Mouse (Mus musculus): Measurements from ENCODE around the gene Slc26a11. TPM values are rescaled to one million over a fixed set of nuclear protein-coding genes. Genes with fewer than 3 reads are reported as not detected.

Slc26a11 gene
- polyA plus RNA-seq, 1 experiment from 2014 or later = 9.9 TPM

DNA sequence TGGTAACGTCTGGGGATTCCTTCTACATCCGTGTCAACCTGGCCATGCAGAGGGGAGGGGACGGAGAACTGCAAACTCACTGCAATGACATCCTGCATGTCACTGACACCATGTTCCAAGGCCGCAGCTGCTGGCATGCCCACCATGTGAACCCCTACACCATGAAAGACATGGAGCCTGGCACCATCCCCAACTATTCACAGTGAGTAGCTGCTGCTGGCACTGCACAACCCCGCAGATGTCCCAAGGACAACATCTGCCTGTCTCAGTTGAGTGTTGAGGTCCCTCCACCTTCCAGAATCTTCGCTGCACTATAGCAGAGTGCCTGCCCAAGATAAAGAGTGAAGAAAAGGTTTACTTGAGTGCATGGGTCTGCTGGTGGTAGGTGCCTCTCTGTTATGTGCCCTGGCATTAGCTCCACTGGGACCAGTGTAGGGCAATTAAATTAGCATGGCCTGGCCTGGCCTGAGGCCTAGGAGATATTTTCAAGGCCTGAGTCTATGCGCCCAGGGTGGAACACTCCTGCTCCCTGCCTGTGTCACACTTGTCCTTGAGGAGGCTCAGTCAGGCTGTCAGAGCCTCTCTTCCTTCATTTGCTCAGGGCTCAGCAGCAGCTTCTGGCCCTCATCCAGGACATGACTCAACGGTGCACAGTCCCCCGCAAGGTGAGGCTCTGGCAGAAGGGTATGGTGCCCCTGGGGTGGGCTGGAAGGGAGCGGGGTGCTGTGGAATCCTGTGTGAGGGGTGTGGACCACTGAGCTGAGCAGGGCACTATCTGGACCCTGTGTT lies 16.9 kb upstream of the Slc26a11 start:
- H3K4me2 ChIP-seq = no peak overlapping the region
- H3K4me3 ChIP-seq (replicated peaks) = no peak overlapping the region
- H3K9me3 ChIP-seq = no peaks in the 10 kb centered on the region
- 76% methylated on average over 10 of the region's 10 CpGs for WGBS
- peak; percentile 60; the same call in 1 of the 2 replicates for ATAC-seq (ENCODE audit: insufficient read depth, low FRiP score, low read depth)
- H3K36me3 ChIP-seq = no peaks in the 10 kb centered on the region
- no peak overlapping the region for H3K9ac ChIP-seq
- no peaks in the 10 kb centered on the region for H3K27me3 ChIP-seq (replicated peaks)
- H3K27ac ChIP-seq = no peak overlapping the region
- no peaks in the 10 kb centered on the region for H3K4me1 ChIP-seq

DNA sequence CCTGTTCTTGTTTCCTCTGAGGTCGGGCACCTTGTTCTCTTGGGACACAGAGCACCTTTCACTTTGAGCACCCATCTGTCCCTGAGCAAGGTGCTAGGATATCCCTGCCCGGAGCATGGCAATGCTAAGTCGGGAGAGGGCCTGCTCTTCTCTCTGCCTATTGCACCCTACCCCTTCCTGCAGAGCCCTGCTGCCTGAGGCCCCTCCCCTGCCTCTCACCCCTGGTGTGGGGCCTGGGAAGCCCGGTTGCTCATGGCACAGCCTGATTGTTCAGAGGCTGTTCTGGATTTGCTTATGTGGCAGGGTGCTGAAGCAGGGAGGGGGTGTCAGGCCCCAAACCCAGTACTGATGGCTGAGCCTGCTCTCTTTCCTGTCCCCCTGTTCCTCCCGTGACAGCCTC lies 16.2 kb upstream of the Slc26a11 start:
- Histone ChIP-seq H3K4me2 (no peak overlapping the region), H3K27ac (no peak overlapping the region), H3K4me1 (no peaks in the 10 kb centered on the region), H3K36me3 (no peaks in the 10 kb centered on the region), H3K27me3 (replicated peaks) (no peaks in the 10 kb centered on the region), H3K4me3 (replicated peaks) (no peak overlapping the region), H3K9ac (no peak overlapping the region), H3K9me3 (no peaks in the 10 kb centered on the region)
- ATAC-seq (ENCODE audit: insufficient read depth, low FRiP score, low read depth) = no peak
- 40% methylated on average over 5 of the region's 5 CpGs for WGBS

- no peak overlapping the region for H3K27ac ChIP-seq
- no peak for ATAC-seq (ENCODE audit: insufficient read depth, low FRiP score, low read depth)
- H3K4me2 ChIP-seq = no peak overlapping the region
- no peaks in the 10 kb centered on the region for H3K36me3 ChIP-seq
- 6% methylated on average over 5 of the region's 5 CpGs for WGBS
- no peaks in the 10 kb centered on the region for H3K4me1 ChIP-seq
- no peak overlapping the region for H3K4me3 ChIP-seq (replicated peaks)
- H3K9me3 ChIP-seq = no peaks in the 10 kb centered on the region
- H3K27me3 ChIP-seq (replicated peaks) = no peaks in the 10 kb centered on the region
- no peak overlapping the region for H3K9ac ChIP-seq
These were observed 15.7 kb upstream of the Slc26a11 start for GRCm38 (mm10) chr11:119339637-119340036.

- no peaks in the 10 kb centered on the region for H3K27me3 ChIP-seq (replicated peaks)
- ATAC-seq (ENCODE audit: insufficient read depth, low FRiP score, low read depth) = no peak
- no peak overlapping the region for H3K4me2 ChIP-seq
- no peak overlapping the region for H3K4me3 ChIP-seq (replicated peaks)
- no peak overlapping the region for H3K27ac ChIP-seq
- 85% methylated on average over 8 of the region's 8 CpGs for WGBS
- H3K9ac ChIP-seq = no peak overlapping the region
- no peaks in the 10 kb centered on the region for H3K4me1 ChIP-seq
- H3K9me3 ChIP-seq = no peaks in the 10 kb centered on the region
- no peaks in the 10 kb centered on the region for H3K36me3 ChIP-seq
These were observed 11.2 kb upstream of the Slc26a11 start for GRCm38 (mm10) chr11:119344178-119344577.

DNA sequence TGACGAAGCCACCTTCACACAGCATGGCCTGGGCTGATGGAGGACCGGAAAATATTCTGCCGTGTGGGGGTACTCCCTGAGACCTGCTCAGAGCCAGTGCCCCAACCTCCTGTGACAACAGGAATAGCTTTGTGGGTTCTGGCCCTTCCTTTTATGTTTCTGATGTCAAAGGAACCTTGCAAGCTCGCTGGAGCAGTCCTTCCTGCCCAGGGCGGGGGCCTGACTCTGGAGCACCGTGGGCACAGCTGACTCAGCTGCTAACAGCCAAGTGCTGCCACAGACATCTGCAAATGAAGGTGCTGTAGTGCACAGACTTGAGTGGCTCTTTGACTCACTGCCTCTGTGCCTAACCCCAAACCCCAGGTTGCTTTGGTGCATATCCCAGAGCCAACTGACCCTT lies 10.5 kb upstream of the Slc26a11 start:
- no peaks in the 10 kb centered on the region for H3K4me1 ChIP-seq
- no peaks in the 10 kb centered on the region for H3K27me3 ChIP-seq (replicated peaks)
- H3K9me3 ChIP-seq = no peaks in the 10 kb centered on the region
- no peaks in the 10 kb centered on the region for H3K36me3 ChIP-seq
- no peak overlapping the region for H3K27ac ChIP-seq
- no peak overlapping the region for H3K4me2 ChIP-seq
- H3K4me3 ChIP-seq (replicated peaks) = no peak overlapping the region
- H3K9ac ChIP-seq = no peak overlapping the region
- ATAC-seq (ENCODE audit: insufficient read depth, low FRiP score, low read depth) = no peak
- 61% methylated on average over 6 of the region's 6 CpGs for WGBS

DNA sequence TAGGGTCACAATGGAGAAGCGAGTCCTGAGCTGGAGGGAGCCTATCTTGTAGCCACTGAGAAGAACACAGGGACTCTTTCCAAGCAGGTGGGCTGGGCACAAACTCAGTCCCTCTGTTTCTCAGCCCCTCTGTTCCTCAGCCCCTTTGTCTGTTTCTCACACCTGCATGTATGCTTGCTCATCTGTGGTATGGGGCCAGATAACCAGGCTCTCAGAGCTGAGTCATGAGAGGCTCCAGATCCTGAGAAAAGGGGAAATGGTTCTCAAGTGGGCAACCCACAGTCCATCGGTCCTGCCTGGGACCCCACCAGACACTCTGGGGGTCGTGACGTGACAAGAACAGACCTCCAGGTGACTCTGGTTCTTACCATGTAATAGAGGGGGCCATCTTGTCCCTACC lies 8.2 kb upstream of the Slc26a11 start:
- Histone ChIP-seq H3K36me3 (no peaks in the 10 kb centered on the region), H3K4me1 (no peaks in the 10 kb centered on the region), H3K27ac (no peak overlapping the region), H3K27me3 (replicated peaks) (no peaks in the 10 kb centered on the region), H3K4me2 (no peak overlapping the region), H3K9me3 (no peaks in the 10 kb centered on the region), H3K4me3 (replicated peaks) (no peak overlapping the region), H3K9ac (no peak overlapping the region)
- whole genome bisulfite sequencing = 81% methylated on average over 4 of the region's 4 CpGs
- ATAC-seq (ENCODE audit: insufficient read depth, low FRiP score, low read depth) = no peak

DNA sequence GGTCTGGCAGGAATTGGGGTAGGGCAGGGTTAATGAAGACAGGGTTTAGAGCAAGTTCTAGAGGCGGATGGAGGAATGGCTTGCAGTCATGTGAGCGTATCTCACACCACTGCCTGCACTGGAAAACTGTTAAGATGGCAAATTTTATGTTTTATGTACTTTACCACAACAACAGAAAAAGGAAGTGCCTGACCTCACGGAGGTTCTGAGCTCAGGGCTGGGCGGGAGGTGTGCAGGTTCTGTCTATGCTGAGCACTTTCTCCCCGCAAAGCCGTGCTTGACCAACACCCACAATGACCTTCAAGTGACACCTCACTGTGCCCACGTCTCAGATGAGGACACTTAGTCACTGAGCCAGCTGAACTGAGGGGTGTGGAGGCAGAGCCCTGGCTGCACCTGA lies 3.2 kb upstream of the Slc26a11 start:
- no peak for ATAC-seq (ENCODE audit: insufficient read depth, low FRiP score, low read depth)
- H3K36me3 ChIP-seq = no peaks in the 10 kb centered on the region
- H3K4me3 ChIP-seq (replicated peaks) = no peak overlapping the region
- H3K27me3 ChIP-seq (replicated peaks) = no peaks in the 10 kb centered on the region
- H3K4me2 ChIP-seq = no peak overlapping the region
- WGBS = 67% methylated on average over 7 of the region's 7 CpGs
- no peaks in the 10 kb centered on the region for H3K9me3 ChIP-seq
- H3K27ac ChIP-seq = no peak overlapping the region
- no peak overlapping the region for H3K9ac ChIP-seq
- peaks cover 15% of the 10 kb centered on the region for H3K4me1 ChIP-seq

GRCm38 (mm10) chr11:119353946-119354345 lies 1.4 kb upstream of the Slc26a11 start:
- 72% methylated on average over 4 of the region's 4 CpGs for WGBS
- Histone ChIP-seq H3K4me2 (no peak overlapping the region), H3K4me1 (peaks cover 15% of the 10 kb centered on the region), H3K27me3 (replicated peaks) (no peaks in the 10 kb centered on the region), H3K36me3 (no peaks in the 10 kb centered on the region), H3K9me3 (no peaks in the 10 kb centered on the region), H3K27ac (no peak overlapping the region), H3K9ac (no peak overlapping the region), H3K4me3 (replicated peaks) (no peak overlapping the region)
- no peak for ATAC-seq (ENCODE audit: insufficient read depth, low FRiP score, low read depth)

DNA sequence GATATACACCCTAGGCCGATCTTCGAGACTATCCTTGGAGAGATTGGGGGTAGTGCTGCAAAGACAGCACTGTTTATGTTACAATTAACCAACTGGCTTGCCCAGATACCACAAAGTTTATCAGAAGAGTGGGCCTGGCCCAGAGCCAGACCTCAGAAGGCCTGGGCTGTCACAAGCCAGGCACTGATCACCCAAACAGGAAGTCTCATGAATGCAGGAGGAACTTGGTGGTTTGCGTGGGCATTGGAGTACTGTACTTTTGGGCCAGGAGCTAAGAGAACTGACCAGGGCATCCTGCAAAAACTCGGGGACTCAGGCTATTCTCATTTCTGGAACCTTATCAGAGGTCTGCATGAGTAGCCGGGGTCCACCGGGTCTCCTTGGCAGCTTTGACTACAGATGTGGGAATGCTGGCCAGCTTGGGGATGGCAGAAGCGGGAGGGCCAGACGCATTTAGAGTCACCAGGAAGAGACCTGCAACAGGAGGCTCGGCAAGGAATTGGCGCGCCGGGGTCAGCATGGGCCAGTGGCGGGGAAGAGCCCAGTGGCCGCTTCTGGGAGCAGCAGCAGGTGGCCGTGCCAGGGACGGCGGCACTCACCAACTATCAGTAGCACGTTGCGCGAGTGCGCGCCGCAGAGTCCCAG lies 437 bp upstream of the Slc26a11 start:
- peak; percentile 25; the same call in 1 of the 2 replicates for ATAC-seq (ENCODE audit: insufficient read depth, low FRiP score, low read depth)
- peak overlapping the region; percentile 83 for H3K27ac ChIP-seq
- H3K4me1 ChIP-seq = peaks cover 15% of the 10 kb centered on the region
- H3K27me3 ChIP-seq (replicated peaks) = no peaks in the 10 kb centered on the region
- 4% methylated on average over 23 of the region's 23 CpGs for WGBS
- H3K36me3 ChIP-seq = no peaks in the 10 kb centered on the region
- peak overlapping the region; percentile 76 for H3K4me3 ChIP-seq (replicated peaks)
- H3K9me3 ChIP-seq = no peaks in the 10 kb centered on the region
- peak overlapping the region; percentile 93 for H3K4me2 ChIP-seq
- peak overlapping the region; percentile 64 for H3K9ac ChIP-seq

DNA sequence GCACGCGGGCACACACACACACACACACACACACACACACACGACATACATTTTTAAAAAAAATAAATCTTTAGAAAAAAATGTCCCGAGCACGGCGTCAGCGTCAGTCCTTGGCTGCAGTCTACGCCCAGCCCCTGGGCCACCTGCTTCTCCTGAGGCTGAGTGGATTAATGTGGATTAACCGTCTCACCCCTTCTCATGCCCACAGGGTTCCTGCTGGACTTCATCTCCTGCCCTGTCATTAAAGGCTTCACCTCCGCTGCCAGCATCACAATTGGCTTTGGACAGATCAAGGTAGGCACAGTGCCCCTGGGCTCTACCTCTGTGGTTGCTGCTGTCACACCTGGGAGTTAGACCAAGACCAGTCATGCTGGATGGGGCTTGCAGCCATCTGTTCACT lies 3.7 kb downstream of the Slc26a11 start:
- no peak for ATAC-seq (ENCODE audit: insufficient read depth, low FRiP score, low read depth)
- Histone ChIP-seq H3K4me1 (peaks cover 19% of the 10 kb centered on the region), H3K4me2 (no peak overlapping the region), H3K4me3 (replicated peaks) (no peak overlapping the region), H3K9me3 (no peaks in the 10 kb centered on the region), H3K9ac (no peak overlapping the region), H3K27me3 (replicated peaks) (no peaks in the 10 kb centered on the region), H3K27ac (no peak overlapping the region), H3K36me3 (no peaks in the 10 kb centered on the region)
- WGBS = 91% methylated on average over 10 of the region's 10 CpGs

GRCm38 (mm10) chr11:119362769-119363533 lies 7.6 kb downstream of the Slc26a11 start:
- Histone ChIP-seq H3K9ac (no peak overlapping the region), H3K4me1 (peaks cover 3% of the 10 kb centered on the region), H3K4me3 (replicated peaks) (no peak overlapping the region), H3K9me3 (no peaks in the 10 kb centered on the region), H3K27me3 (replicated peaks) (no peaks in the 10 kb centered on the region), H3K36me3 (0 out of 2 replicates have a peak, but pooled peaks cover 4% of the 10 kb centered on the region), H3K4me2 (0 out of 2 replicates have a peak overlapping the region, but pooled peaks have one; percentile 9), H3K27ac (no peak overlapping the region)
- ATAC-seq (ENCODE audit: insufficient read depth, low FRiP score, low read depth) = 0 out of 2 replicates have a peak, but pooled peaks have one; percentile 41
- 42% methylated on average over 11 of the region's 11 CpGs for WGBS

All from stomach, embryonic 15.5 days (tissue).